Mouse (Mus musculus) adrenal gland, adult 8-10 months (tissue): ENCODE results near the gene Ddx39b. TPM values are rescaled to one million over a fixed set of nuclear protein-coding genes. Genes with fewer than 3 reads are reported as not detected.
A peak's percentile ranks its signal among the peaks of the same experiment; 100 is the strongest.
"Not testable (repeated sequence)": the region's sequence is repeated elsewhere in the genome, so short reads cannot be mapped to it uniquely, and the experiment has no call there.

ENCODE experiments used
- DNase-seq: peaks from one replicate; pipeline ENCODE4 v3.0.0; 2022
- microRNA-seq, 2 experiments: library from miRNA; unstranded; fragments of <30 nt; microRNA quantifications; one replicate each; pipeline ENCODE4 v1.2.0; 2022
- total RNA-seq, 4 experiments: library from RNA; stranded (reverse); gene quantifications; 2 replicates each; pipeline ENCODE4 v1.2.4; 2022

Gene Ddx39b
- total RNA-seq, 4 experiments from 2014 or later, result 181 to 239 (median 202) TPM

- DNase-seq, result peak; percentile 96
Observed at GRCm38 (mm10) chr17:35262664-35263522, 21.3 kb downstream of the Ddx39b start, which contains the start of gene H2-D1. TSS of gene H2-D1 (plus strand) at chr17:35262730.

GRCm38 (mm10) chr17:35263523-35263883 is 22.0 kb downstream of the Ddx39b start:
- no peak for DNase-seq

GRCm38 (mm10) chr17:35267399-35268086 is 26.0 kb downstream of the Ddx39b start:
- no peak for DNase-seq

GRCm38 (mm10) chr17:35269653-35270347 is 28.3 kb downstream of the Ddx39b start:
- no peak for DNase-seq

- DNase-seq, result no peak
Observed at GRCm38 (mm10) chr17:35272249-35272648, 30.7 kb downstream of the Ddx39b start.

GRCm38 (mm10) chr17:35274770-35275169 is 33.2 kb downstream of the Ddx39b start:
- DNase-seq, result peak; percentile 77

GRCm38 (mm10) chr17:35276304-35276864 is 34.8 kb downstream of the Ddx39b start:
- DNase-seq, result no peak

GRCm38 (mm10) chr17:35278049-35278448 is 36.5 kb downstream of the Ddx39b start:
- no peak for DNase-seq

GRCm38 (mm10) chr17:35278957-35279688 is 37.6 kb downstream of the Ddx39b start:
- no peak for DNase-seq

GRCm38 (mm10) chr17:35280276-35280675 is 38.7 kb downstream of the Ddx39b start:
- no peak for DNase-seq

- DNase-seq, result no peak
Observed at GRCm38 (mm10) chr17:35285431-35285830, 43.9 kb downstream of the Ddx39b start.

GRCm38 (mm10) chr17:35295796-35296195 is 54.2 kb downstream of the Ddx39b start:
- DNase-seq, result peak; percentile 23

- DNase-seq, result not testable (repeated sequence)
Observed at GRCm38 (mm10) chr17:35300261-35300945, 58.9 kb downstream of the Ddx39b start.

- peak; percentile 80 for DNase-seq
Observed at GRCm38 (mm10) chr17:35301645-35302258, 60.2 kb downstream of the Ddx39b start.

GRCm38 (mm10) chr17:35303271-35303670 is 61.7 kb downstream of the Ddx39b start:
- DNase-seq, result no peak

Small RNA genes lying within 50 kb of the gene (microRNA-seq; reads per million reads assigned to microRNA genes)
- gene Mir6973a, result 0 reads per million in 2 experiments
- gene Mir6974, result 0 reads per million in 2 experiments
- 0 to 0.34 reads per million in 2 experiments for gene Mir6975
- 0 reads per million in 2 experiments for gene Mir8094

Other genes starting within 250 kb of the Ddx39b start
- 10 to 100 TPM; 57.9 to 76.0 (median 67.7) TPM for gene Vars, start 240.8 kb upstream of the Ddx39b start, total RNA-seq
- gene Vwa7, start 225.2 kb upstream of the Ddx39b start, total RNA-seq, result 1 to 10 TPM in 2 of 4 experiments, under 1 TPM in 2; 0.75 to 1.8 (median 1.2) TPM
- gene Sapcd1, start 213.7 kb upstream of the Ddx39b start, total RNA-seq, result 1 to 10 TPM in 2 of 4 experiments, under 1 TPM in 2; 0.91 to 2.8 (median 0.99) TPM
- gene Msh5, start 195.0 kb upstream of the Ddx39b start, total RNA-seq, result 1 to 10 TPM in 3 of 4 experiments, under 1 TPM in 1; 0.73 to 4.0 (median 2.2) TPM
- 100 to 1,000 TPM in 2 of 4 experiments, 10 to 100 TPM in 2; 83.2 to 134 (median 113) TPM for gene Clic1, start 191.8 kb upstream of the Ddx39b start, total RNA-seq
- 10 to 100 TPM; 12.4 to 29.5 (median 21.6) TPM for gene Ddah2, start 182.7 kb upstream of the Ddx39b start, total RNA-seq
- gene Ly6g6c, start 176.4 kb upstream of the Ddx39b start, total RNA-seq, result not detected
- gene Mpig6b, start 175.6 kb upstream of the Ddx39b start, total RNA-seq, result not detected
- gene Ly6g6e, start 164.8 kb upstream of the Ddx39b start, total RNA-seq, result not detected
- under 1 TPM in 2 of 4 experiments, not detected in 2; 0.46 to 0.68 TPM for gene Ly6g6d, start 163.7 kb upstream of the Ddx39b start, total RNA-seq
- not detected for gene Ly6g6f, start 156.1 kb upstream of the Ddx39b start, total RNA-seq
- gene Abhd16a, start 152.5 kb upstream of the Ddx39b start, total RNA-seq, result 100 to 1,000 TPM in 2 of 4 experiments, 10 to 100 TPM in 2; 79.4 to 124 (median 103) TPM
- gene Ly6g5c, start 133.5 kb upstream of the Ddx39b start, total RNA-seq, result not detected
- under 1 TPM in 3 of 4 experiments, not detected in 1; 0.38 to 0.91 (median 0.40) TPM for gene Ly6g5b, start 126.3 kb upstream of the Ddx39b start, total RNA-seq
- 10 to 100 TPM; 12.6 to 17.9 (median 14.5) TPM for gene Gpank1, start 120.3 kb upstream of the Ddx39b start, total RNA-seq
- 100 to 1,000 TPM; 196 to 224 (median 222) TPM for gene Csnk2b, start 119.7 kb upstream of the Ddx39b start, total RNA-seq
- 10 to 100 TPM; 29.3 to 41.2 (median 39.6) TPM for gene D17H6S53E, start 115.4 kb upstream of the Ddx39b start, total RNA-seq
- gene Apom, start 109.7 kb upstream of the Ddx39b start, total RNA-seq, result under 1 TPM in 2 of 4 experiments, not detected in 2; 0.28 to 0.32 TPM
- gene Bag6, start 106.6 kb upstream of the Ddx39b start, total RNA-seq, result 100 to 1,000 TPM; 354 to 477 (median 417) TPM
- gene Prrc2a, start 76.8 kb upstream of the Ddx39b start, total RNA-seq, result 100 to 1,000 TPM; 241 to 340 (median 274) TPM
- gene Aif1, start 65.7 kb upstream of the Ddx39b start, total RNA-seq, result 10 to 100 TPM in 2 of 4 experiments, 1 to 10 TPM in 2; 5.5 to 14.5 (median 10.5) TPM
- 10 to 100 TPM in 1 of 4 experiments, 1 to 10 TPM in 3; 4.7 to 11.3 (median 8.2) TPM for gene Lst1, start 53.3 kb upstream of the Ddx39b start, total RNA-seq
- 10 to 100 TPM in 1 of 4 experiments, 1 to 10 TPM in 3; 1.3 to 10.3 (median 4.5) TPM for gene Ltb, start 47.3 kb upstream of the Ddx39b start, total RNA-seq
- 1 to 10 TPM in 2 of 4 experiments, under 1 TPM in 2; 0.56 to 2.2 (median 0.89) TPM for gene Tnf, start 39.7 kb upstream of the Ddx39b start, total RNA-seq
- gene Lta, start 36.4 kb upstream of the Ddx39b start, total RNA-seq, result 1 to 10 TPM in 1 of 4 experiments, under 1 TPM in 3; 0.28 to 1.1 (median 0.63) TPM
- not detected for gene Gm16181, start 20.9 kb upstream of the Ddx39b start, total RNA-seq
- 10 to 100 TPM in 1 of 4 experiments, 1 to 10 TPM in 3; 5.5 to 12.1 (median 7.4) TPM for gene Atp6v1g2, start 8.1 kb upstream of the Ddx39b start, total RNA-seq
- 10 to 100 TPM; 17.4 to 20.2 (median 19.8) TPM for gene Nfkbil1, start 6.0 kb upstream of the Ddx39b start, total RNA-seq
- 100 to 1,000 TPM; 209 to 349 (median 279) TPM for gene H2-D1, start 21.0 kb downstream of the Ddx39b start, total RNA-seq
- 1 to 10 TPM; 3.6 to 5.8 (median 4.6) TPM for gene H2-Q1, start 78.7 kb downstream of the Ddx39b start, total RNA-seq
- gene H2-Q2, start 100.5 kb downstream of the Ddx39b start, total RNA-seq, result 1 to 10 TPM; 1.7 to 2.7 (median 2.3) TPM
- gene H2-Q4, start 137.9 kb downstream of the Ddx39b start, total RNA-seq, result 10 to 100 TPM; 26.9 to 46.7 (median 37.7) TPM
- 10 to 100 TPM in 2 of 4 experiments, 1 to 10 TPM in 2; 7.6 to 16.7 (median 11.1) TPM for gene H2-Q6, start 183.1 kb downstream of the Ddx39b start, total RNA-seq
- gene H2-Q7, start 197.4 kb downstream of the Ddx39b start, total RNA-seq, result 10 to 100 TPM in 2 of 4 experiments, 1 to 10 TPM in 2; 7.6 to 11.5 (median 9.8) TPM
- 1 to 10 TPM; 1.9 to 7.9 (median 3.7) TPM for gene H2-Q10, start 228.3 kb downstream of the Ddx39b start, total RNA-seq